Mouse (Mus musculus) embryonic facial prominence, embryonic 11.5 days (tissue): ENCODE data around the gene Tbc1d19. TPM values are rescaled to one million over a fixed set of nuclear protein-coding genes. Genes with fewer than 3 reads are reported as not detected.
A peak's percentile ranks its signal among the peaks of the same experiment; 100 is the strongest.

Source experiments
- ATAC-seq: fragments of 200-750 bp; cut with Nextera tagmentation; replicated peaks from 2 replicates; pipeline ENCODE4 v1.8.0; 2017; ENCODE audit warnings: low read depth; ENCODE audit not compliant: insufficient number of reproducible peaks, low FRiP score, low TSS enrichment
- DNase-seq: peaks from one replicate; pipeline ENCODE4 v3.0.0-alpha.2; 2015; ENCODE audit warnings: low spot score
- H3K27ac ChIP-seq: fragments of 300-500 bp; sonication (generic); replicated peaks from 2 replicates; pipeline ENCODE4 v1.5.1; 2014; ENCODE audit warnings: mild to moderate bottlenecking, low read depth, low read length, control low read depth
- H3K27me3 ChIP-seq: fragments of 300-500 bp; sonication (generic); 2 replicates; pipeline ENCODE4 v1.6.1; 2014; ENCODE audit warnings: mild to moderate bottlenecking, low read length, moderate library complexity, mixed read lengths; ENCODE audit not compliant: control insufficient read depth, insufficient read depth
- H3K36me3 ChIP-seq: fragments of 300-500 bp; sonication (generic); replicated peaks from 2 replicates; pipeline ENCODE4 v1.6.1; 2014; ENCODE audit warnings: low read depth, mild to moderate bottlenecking, low read length, moderate library complexity, mixed read lengths; ENCODE audit not compliant: control insufficient read depth, insufficient read depth
- H3K4me1 ChIP-seq: fragments of 300-500 bp; sonication (generic); 2 replicates; pipeline ENCODE4 v1.6.1; 2014; ENCODE audit warnings: low read length, mixed read lengths; ENCODE audit not compliant: control insufficient read depth, insufficient read depth
- H3K4me2 ChIP-seq: fragments of 300-500 bp; sonication (generic); 2 replicates; pipeline ENCODE4 v1.6.1; 2014; ENCODE audit warnings: low read depth, mild to moderate bottlenecking, control low read depth, low read length, moderate library complexity
- H3K4me3 ChIP-seq: fragments of 300-500 bp; sonication (generic); 2 replicates; pipeline ENCODE4 v1.5.1; 2014; ENCODE audit warnings: low read depth, low read length, control low read depth
- H3K9ac ChIP-seq: fragments of 300-500 bp; sonication (generic); replicated peaks from 2 replicates; pipeline ENCODE4 v1.6.1; 2014; ENCODE audit warnings: mild to moderate bottlenecking, control low read depth, low read length
- H3K9me3 ChIP-seq: fragments of 300-500 bp; sonication (generic); replicated peaks from 2 replicates; pipeline ENCODE4 v1.6.1; 2016; ENCODE audit warnings: mild to moderate bottlenecking, low read length, inconsistent platforms, mixed read lengths; ENCODE audit not compliant: control insufficient read depth
- WGBS: fragments of 180-500 bp; shearing (Covaris S2); extraction: QIAGEN DNeasy Blood & Tissue Kit; methylation state at CpG from one replicate; pipeline ENCODE4 v1.1.7; 2014; 5-methylcytosine and 5-hydroxymethylcytosine counted together
- polyA plus RNA-seq: library from polyadenylated mRNA; unstranded; fragments of >200 nt; fragmentation: Nextera tagmentation; extraction: Ambion mirVana; gene quantifications from 2 replicates; pipeline ENCODE4 v1.2.1, GENCODE M21; 2014

Tbc1d19 gene
- polyA plus RNA-seq, 1 experiment from 2014 or later: 57.9 TPM

- ATAC-seq (peak; percentile 52), DNase-seq (no peak)
- Histone ChIP-seq H3K9me3 (no peaks in the 10 kb centered on the region), H3K4me2 (no peak overlapping the region), H3K4me3 (no peak overlapping the region), H3K27me3 (no peaks in the 10 kb centered on the region), H3K4me1 (no peaks in the 10 kb centered on the region), H3K36me3 (no peaks in the 10 kb centered on the region), H3K9ac (no peak overlapping the region), H3K27ac (no peak overlapping the region)
- WGBS: 72% methylated on average over 10 of the region's 10 CpGs
Measured at GRCm38 (mm10) chr5:53922149-53922904, 112.9 kb downstream of the Tbc1d19 start.

GRCm38 (mm10) chr5:53924005-53924404, 114.6 kb downstream of the Tbc1d19 start:
- Histone ChIP-seq H3K4me3 (no peak overlapping the region), H3K36me3 (no peaks in the 10 kb centered on the region), H3K4me1 (no peaks in the 10 kb centered on the region), H3K4me2 (no peak overlapping the region), H3K27ac (no peak overlapping the region), H3K9ac (no peak overlapping the region), H3K27me3 (no peaks in the 10 kb centered on the region), H3K9me3 (no peaks in the 10 kb centered on the region)
- ATAC-seq (no peak), DNase-seq (no peak)
- WGBS: 73% methylated on average over 4 of the region's 4 CpGs

- no peak overlapping the region for H3K9ac ChIP-seq
- no peak for DNase-seq
- no peaks in the 10 kb centered on the region for H3K9me3 ChIP-seq
- no peaks in the 10 kb centered on the region for H3K4me1 ChIP-seq
- H3K27me3 ChIP-seq: no peaks in the 10 kb centered on the region
- no peak overlapping the region for H3K4me3 ChIP-seq
- no peak overlapping the region for H3K4me2 ChIP-seq
- 81% methylated on average over 11 of the region's 11 CpGs for WGBS
- H3K27ac ChIP-seq: no peak overlapping the region
- no peak for ATAC-seq
- no peaks in the 10 kb centered on the region for H3K36me3 ChIP-seq
Measured at GRCm38 (mm10) chr5:53926301-53926855, 117.0 kb downstream of the Tbc1d19 start.

- H3K9ac ChIP-seq: no peak overlapping the region
- H3K9me3 ChIP-seq: no peaks in the 10 kb centered on the region
- no peak for ATAC-seq
- H3K27me3 ChIP-seq: no peaks in the 10 kb centered on the region
- H3K4me1 ChIP-seq: no peaks in the 10 kb centered on the region
- no peak overlapping the region for H3K4me2 ChIP-seq
- no peak for DNase-seq
- H3K4me3 ChIP-seq: no peak overlapping the region
- H3K36me3 ChIP-seq: no peaks in the 10 kb centered on the region
- 82% methylated on average over 7 of the region's 7 CpGs for WGBS
- no peak overlapping the region for H3K27ac ChIP-seq
Measured at GRCm38 (mm10) chr5:53927886-53928285, 118.5 kb downstream of the Tbc1d19 start.

GRCm38 (mm10) chr5:53928537-53928936, 119.1 kb downstream of the Tbc1d19 start:
- Histone ChIP-seq H3K27ac (no peak overlapping the region), H3K4me3 (no peak overlapping the region), H3K4me1 (no peaks in the 10 kb centered on the region), H3K9ac (no peak overlapping the region), H3K27me3 (no peaks in the 10 kb centered on the region), H3K36me3 (no peaks in the 10 kb centered on the region), H3K4me2 (no peak overlapping the region), H3K9me3 (no peaks in the 10 kb centered on the region)
- WGBS: 80% methylated on average over 4 of the region's 4 CpGs
- no peak for ATAC-seq
- no peak for DNase-seq

GRCm38 (mm10) chr5:53929205-53929614, 119.8 kb downstream of the Tbc1d19 start:
- Histone ChIP-seq H3K36me3 (no peaks in the 10 kb centered on the region), H3K4me2 (no peak overlapping the region), H3K27me3 (no peaks in the 10 kb centered on the region), H3K4me3 (no peak overlapping the region), H3K9ac (no peak overlapping the region), H3K27ac (no peak overlapping the region), H3K9me3 (no peaks in the 10 kb centered on the region), H3K4me1 (no peaks in the 10 kb centered on the region)
- ATAC-seq (no peak), DNase-seq (no peak)
- 57% methylated on average over 10 of the region's 10 CpGs for WGBS

- H3K27me3 ChIP-seq: no peaks in the 10 kb centered on the region
- no peaks in the 10 kb centered on the region for H3K9me3 ChIP-seq
- H3K4me2 ChIP-seq: no peak overlapping the region
- H3K36me3 ChIP-seq: no peaks in the 10 kb centered on the region
- ATAC-seq (no peak), DNase-seq (no peak)
- H3K27ac ChIP-seq: no peak overlapping the region
- H3K9ac ChIP-seq: no peak overlapping the region
- no peak overlapping the region for H3K4me3 ChIP-seq
- 82% methylated on average over 6 of the region's 6 CpGs for WGBS
- no peaks in the 10 kb centered on the region for H3K4me1 ChIP-seq
Measured at GRCm38 (mm10) chr5:53929814-53930213, 120.4 kb downstream of the Tbc1d19 start.

GRCm38 (mm10) chr5:53931011-53931410, 121.6 kb downstream of the Tbc1d19 start:
- Histone ChIP-seq H3K9me3 (no peaks in the 10 kb centered on the region), H3K36me3 (no peaks in the 10 kb centered on the region), H3K27me3 (no peaks in the 10 kb centered on the region), H3K4me3 (no peak overlapping the region), H3K4me2 (no peak overlapping the region), H3K9ac (no peak overlapping the region), H3K4me1 (no peaks in the 10 kb centered on the region), H3K27ac (no peak overlapping the region)
- DNase-seq (no peak), ATAC-seq (no peak)
- WGBS: 77% methylated on average over 5 of the region's 5 CpGs
